Mouse (Mus musculus): ENCODE data around the gene Fam83g. TPM values are rescaled to one million over a fixed set of nuclear protein-coding genes. Genes with fewer than 3 reads are reported as not detected.

The Fam83g gene
- 4.4 to 6.0 TPM (median 4.9 TPM) in 4 replicates for total RNA-seq (2023; ENCODE audit: inconsistent age)

DNA sequence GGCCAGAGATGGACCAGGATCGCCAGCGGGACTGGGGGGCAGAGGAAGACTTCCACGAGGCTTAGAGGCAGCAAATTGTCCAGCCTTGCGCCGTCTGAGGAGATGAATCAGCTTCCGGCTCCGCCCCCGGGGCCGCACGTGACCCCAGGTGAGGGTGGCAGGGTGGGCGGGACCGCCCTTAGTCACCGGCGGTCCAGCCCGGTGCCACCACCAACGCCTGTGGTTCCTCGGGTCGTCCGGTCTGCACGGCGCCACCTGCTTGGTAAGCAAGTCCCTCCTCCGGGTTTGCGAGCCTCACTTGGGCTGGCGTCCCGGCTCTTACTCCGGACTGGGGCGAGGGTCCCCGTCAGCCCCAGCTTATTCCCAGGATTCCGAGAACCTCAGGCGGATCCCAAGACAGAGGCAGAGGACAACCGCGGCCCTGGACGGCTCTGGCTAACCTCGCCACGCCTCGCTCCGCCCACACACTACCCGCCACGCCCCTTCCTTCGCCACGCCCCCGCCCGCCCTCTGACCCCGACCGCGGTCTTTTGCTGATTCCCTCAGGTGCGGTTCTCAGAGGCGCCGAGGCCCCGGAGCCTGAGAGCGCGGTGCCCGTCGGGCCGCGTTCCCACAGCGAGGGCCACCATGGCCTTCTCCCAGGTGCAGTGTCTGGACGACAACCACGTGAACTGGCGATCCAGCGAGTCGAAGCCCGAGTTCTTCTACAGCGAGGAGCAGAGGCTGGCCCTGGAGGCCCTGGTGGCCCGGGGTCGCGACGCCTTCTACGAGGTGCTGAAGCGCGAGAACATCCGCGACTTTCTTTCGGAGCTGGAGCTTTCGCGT lies at the start of gene Fam83g:
Fam83g (plus strand) TSS at position 185 of the 825 bp plus-strand sequence.

GRCm38 (mm10) chr11:61652686-61653447 lies 31.0 kb upstream of the Fam83g start, which contains the start of gene Grap:
Grap (plus strand) TSS chr11:61653265.

DNA sequence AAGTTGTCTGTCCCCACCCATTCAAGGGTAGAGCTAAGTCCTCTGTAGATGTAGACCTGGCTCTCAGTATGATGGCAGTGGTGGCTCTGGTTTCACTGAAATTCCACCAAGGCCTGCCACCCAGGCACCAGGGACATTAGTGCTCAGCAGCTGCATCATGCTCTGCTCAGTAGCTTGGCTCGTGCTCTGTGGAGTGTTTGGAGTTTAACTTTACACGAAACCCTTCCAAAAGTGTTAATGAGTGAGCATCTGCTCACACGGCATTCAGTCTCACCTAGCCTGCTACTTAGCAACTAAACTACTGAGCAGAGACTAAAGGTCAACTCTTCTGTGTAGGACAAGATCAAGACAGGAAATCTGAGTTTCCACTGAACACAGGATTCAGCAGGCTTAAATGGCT lies 36.7 kb downstream of the Fam83g start, which contains the start of gene Slc5a10:
Slc5a10 (minus strand) TSS at position 191 of the 400 bp plus-strand sequence.

Other genes with a start within 250 kb of the Fam83g start
- not detected in 4 replicates for gene Rnf112, start 230.0 kb upstream of the Fam83g start, total RNA-seq (2023; ENCODE audit: inconsistent age)
- not detected in 4 replicates for gene Mfap4, start 198.7 kb upstream of the Fam83g start, total RNA-seq (2023; ENCODE audit: inconsistent age)
- gene Mapk7, start 189.7 kb upstream of the Fam83g start, total RNA-seq (2023; ENCODE audit: inconsistent age) = 23.1 to 26.2 TPM (median 25.5 TPM) in 4 replicates
- 0.93 to 1.6 TPM in 2 of 4 replicates, not detected in the others for gene B9d1, start 178.9 kb upstream of the Fam83g start, total RNA-seq (2023; ENCODE audit: inconsistent age)
- 3.2 to 8.6 TPM (median 5.8 TPM) in 4 replicates for gene Epn2, start 104.4 kb upstream of the Fam83g start, total RNA-seq (2023; ENCODE audit: inconsistent age)
- gene Grap, start 30.8 kb upstream of the Fam83g start, total RNA-seq (2023; ENCODE audit: inconsistent age) = 246 to 292 TPM (median 254 TPM) in 4 replicates
- gene Slc5a10, start 36.7 kb downstream of the Fam83g start, total RNA-seq (2023; ENCODE audit: inconsistent age) = 0.27 TPM in 1 of 4 replicates, not detected in the others
- gene Prpsap2, start 78.0 kb downstream of the Fam83g start, total RNA-seq (2023; ENCODE audit: inconsistent age) = 49.2 to 57.1 TPM (median 55.0 TPM) in 4 replicates
- 27.3 to 34.0 TPM (median 32.5 TPM) in 4 replicates for gene Ulk2, start 171.0 kb downstream of the Fam83g start, total RNA-seq (2023; ENCODE audit: inconsistent age)
- gene Akap10, start 246.2 kb downstream of the Fam83g start, total RNA-seq (2023; ENCODE audit: inconsistent age) = 49.6 to 57.4 TPM (median 51.8 TPM) in 4 replicates

Data from B cell, adult (primary cell).